Mouse (Mus musculus): ENCODE data around the gene Hsd3b7.

GRCm38 (mm10) chr7:127772557-127772956 is 27.8 kb upstream of the Hsd3b7 start:
- TF ChIP-seq GATA1 (IDR thresholded peaks at IDR 0.05; ENCODE audit: low read length) (no peak), TAL1 (IDR thresholded peaks at IDR 0.05; ENCODE audit: low read length) (no peak)
